Mouse (Mus musculus) spleen, adult 2 months (tissue): ENCODE measurements around the gene Camk2g. TPM values are rescaled to one million over a fixed set of nuclear protein-coding genes. Genes with fewer than 3 reads are reported as not detected.

ENCODE experiments used
- DNase-seq, 2 experiments: peaks; one replicate each; pipeline versions ENCODE4 v3.0.0 to v3.0.0-alpha.2; 2012 to 2021; ENCODE audit warnings: low spot score in 2 of 2, low read depth in 1 of 2
- H3K27ac ChIP-seq: fragments of 200-500 bp; 2 replicates; pipeline ENCODE4 v1.5.1; 2012; ENCODE audit warnings: low read length, inconsistent platforms; ENCODE audit not compliant: insufficient read depth
- H3K27me3 ChIP-seq: fragments of 200-500 bp; 2 replicates; pipeline ENCODE4 v1.6.1; 2012; ENCODE audit warnings: mild to moderate bottlenecking, moderate library complexity, low read length, inconsistent platforms; ENCODE audit not compliant: control insufficient read depth, insufficient read depth
- H3K36me3 ChIP-seq: fragments of 200-500 bp; 2 replicates; pipeline ENCODE4 v1.6.1; 2012; ENCODE audit warnings: mild to moderate bottlenecking, low read length, inconsistent platforms; ENCODE audit not compliant: control insufficient read depth, insufficient read depth
- H3K4me1 ChIP-seq: fragments of 200-500 bp; 2 replicates; pipeline ENCODE4 v1.6.1; 2011; ENCODE audit warnings: inconsistent platforms; ENCODE audit not compliant: control insufficient read depth, insufficient read depth, insufficient read length
- H3K4me3 ChIP-seq: fragments of 200-500 bp; 2 replicates; pipeline ENCODE4 v1.5.1; 2011; ENCODE audit warnings: mild to moderate bottlenecking, inconsistent platforms; ENCODE audit not compliant: insufficient read depth, insufficient read length; ENCODE audit errors: extremely low read depth
- CTCF ChIP-seq: fragments of 200-500 bp; IDR thresholded peaks from 2 replicates; pipeline ENCODE4 v1.5.1; 2011; ENCODE audit warnings: mild to moderate bottlenecking, inconsistent platforms; ENCODE audit not compliant: insufficient read depth, insufficient read length, insufficient replicate concordance; ENCODE audit errors: extremely low read depth
- POLR2A ChIP-seq: fragments of 200-500 bp; IDR thresholded peaks from 2 replicates; pipeline ENCODE4 v1.6.1; 2011; ENCODE audit warnings: low read depth, low read length, inconsistent platforms
- WGBS: fragments of 180-500 bp; shearing (Covaris S2); methylation state at CpG from one replicate; pipeline ENCODE4 v1.1.7; 2018; 5-methylcytosine and 5-hydroxymethylcytosine counted together
- polyA plus RNA-seq: library from polyadenylated mRNA; depleted of rRNA; stranded (reverse); fragments of >200 nt; gene quantifications from 2 replicates; pipeline ENCODE4 v1.2.3, GENCODE M21; 2012

Camk2g gene
- polyA plus RNA-seq, 1 experiment = 15.7 TPM

- Histone ChIP-seq H3K36me3 (no peaks in the 10 kb centered on the region), H3K27me3 (no peaks in the 10 kb centered on the region), H3K4me1 (peaks cover 23% of the 10 kb centered on the region), H3K27ac (no peak overlapping the region), H3K4me3 (peak overlapping the region; percentile 98; the same call in 1 of the 2 replicates)
- WGBS = 67% methylated on average over 8 of the region's 8 CpGs
- TF ChIP-seq POLR2A (no peak), CTCF (no peak)
- no peak for DNase-seq
Observed at GRCm38 (mm10) chr14:20792243-20792921, 1.5 kb downstream of the Camk2g start.

GRCm38 (mm10) chr14:20791511-20792242, 2.2 kb downstream of the Camk2g start:
- no peak for TF ChIP-seq CTCF
- TF ChIP-seq POLR2A = no peak
- DNase-seq = no peak
- Histone ChIP-seq H3K27me3 (no peaks in the 10 kb centered on the region), H3K27ac (no peak overlapping the region), H3K4me1 (peaks cover 26% of the 10 kb centered on the region), H3K36me3 (no peaks in the 10 kb centered on the region), H3K4me3 (no peak overlapping the region)
- WGBS = 74% methylated on average over 16 of the region's 16 CpGs

GRCm38 (mm10) chr14:20790996-20791395, 2.9 kb downstream of the Camk2g start:
- Histone ChIP-seq H3K4me3 (no peak overlapping the region), H3K36me3 (no peaks in the 10 kb centered on the region), H3K27me3 (no peaks in the 10 kb centered on the region), H3K27ac (no peak overlapping the region), H3K4me1 (peaks cover 30% of the 10 kb centered on the region)
- 95% methylated on average over 6 of the region's 6 CpGs for WGBS
- DNase-seq = no peak
- TF ChIP-seq POLR2A = no peak
- TF ChIP-seq CTCF = no peak

GRCm38 (mm10) chr14:20790445-20790844, 3.4 kb downstream of the Camk2g start:
- TF ChIP-seq POLR2A (no peak), CTCF (no peak)
- no peak overlapping the region for H3K4me3 ChIP-seq
- H3K4me1 ChIP-seq = peaks cover 31% of the 10 kb centered on the region
- H3K27me3 ChIP-seq = no peaks in the 10 kb centered on the region
- DNase-seq = no peak
- H3K27ac ChIP-seq = no peak overlapping the region
- 92% methylated on average over 5 of the region's 5 CpGs for WGBS
- H3K36me3 ChIP-seq = no peaks in the 10 kb centered on the region

- Histone ChIP-seq H3K4me1 (peaks cover 33% of the 10 kb centered on the region), H3K4me3 (no peak overlapping the region), H3K36me3 (no peaks in the 10 kb centered on the region), H3K27me3 (no peaks in the 10 kb centered on the region), H3K27ac (no peak overlapping the region)
- 86% methylated on average over 4 of the region's 4 CpGs for WGBS
- TF ChIP-seq CTCF = no peak
- no peak for TF ChIP-seq POLR2A
- no peak for DNase-seq
Observed at GRCm38 (mm10) chr14:20789593-20789992, 4.3 kb downstream of the Camk2g start.

GRCm38 (mm10) chr14:20788151-20788550, 5.7 kb downstream of the Camk2g start:
- H3K36me3 ChIP-seq = no peaks in the 10 kb centered on the region
- peaks cover 26% of the 10 kb centered on the region for H3K4me1 ChIP-seq
- no peak overlapping the region for H3K27ac ChIP-seq
- H3K4me3 ChIP-seq = no peak overlapping the region
- 89% methylated on average over 3 of the region's 3 CpGs for WGBS
- DNase-seq = no peak
- H3K27me3 ChIP-seq = no peaks in the 10 kb centered on the region
- no peak for TF ChIP-seq POLR2A
- no peak for TF ChIP-seq CTCF

GRCm38 (mm10) chr14:20786611-20787015, 7.3 kb downstream of the Camk2g start:
- Histone ChIP-seq H3K36me3 (no peaks in the 10 kb centered on the region), H3K4me3 (no peak overlapping the region), H3K27ac (peak overlapping the region; percentile 78), H3K27me3 (no peaks in the 10 kb centered on the region), H3K4me1 (peaks cover 20% of the 10 kb centered on the region)
- DNase-seq = no peak
- TF ChIP-seq POLR2A = no peak
- TF ChIP-seq CTCF = no peak
- 47% methylated on average over 4 of the region's 4 CpGs for WGBS
